Mouse (Mus musculus) thymus, adult 2 months (tissue): ENCODE results near the gene Slc25a36. TPM values are rescaled to one million over a fixed set of nuclear protein-coding genes. Genes with fewer than 3 reads are reported as not detected.

Experiments
- DNase-seq: peaks from one replicate; pipeline ENCODE4 v3.0.0; 2021
- H3K27ac ChIP-seq: fragments of 200-500 bp; 2 replicates; pipeline ENCODE4 v1.5.1; 2012; ENCODE audit warnings: low read length, control low read depth; ENCODE audit not compliant: control insufficient read depth, insufficient read depth
- H3K27me3 ChIP-seq: fragments of 200-500 bp; 2 replicates; pipeline ENCODE4 v1.6.1; 2012; ENCODE audit warnings: mild to moderate bottlenecking, low read length, moderate library complexity, mixed read lengths; ENCODE audit not compliant: control insufficient read depth, insufficient read depth
- H3K36me3 ChIP-seq: fragments of 200-500 bp; 2 replicates; pipeline ENCODE4 v1.6.1; 2012; ENCODE audit warnings: mild to moderate bottlenecking, low read length, moderate library complexity; ENCODE audit not compliant: control insufficient read depth, insufficient read depth
- H3K4me1 ChIP-seq: fragments of 200-500 bp; replicated peaks from 2 replicates; pipeline ENCODE4 v1.6.1; 2012; ENCODE audit warnings: low read length; ENCODE audit not compliant: control insufficient read depth, insufficient read depth
- H3K4me3 ChIP-seq: fragments of 200-500 bp; 2 replicates; pipeline ENCODE4 v1.5.1; 2012; ENCODE audit warnings: mild to moderate bottlenecking, low read length, control low read depth, moderate library complexity; ENCODE audit not compliant: control insufficient read depth, insufficient read depth
- CTCF ChIP-seq: fragments of 200-500 bp; IDR thresholded peaks from 2 replicates; pipeline ENCODE4 v1.5.1; 2012; ENCODE audit warnings: mild to moderate bottlenecking, control low read depth, low read length, moderate library complexity, borderline replicate concordance; ENCODE audit not compliant: control insufficient read depth, poor library complexity, insufficient read depth; ENCODE audit errors: extremely low read depth
- POLR2A ChIP-seq: fragments of 200-500 bp; IDR thresholded peaks from 2 replicates; pipeline ENCODE4 v1.6.1; 2012; ENCODE audit warnings: mild to moderate bottlenecking, low read length, control low read depth, moderate library complexity; ENCODE audit not compliant: control insufficient read depth, poor library complexity, insufficient read depth; ENCODE audit errors: extremely low read depth
- WGBS: fragments of 180-500 bp; shearing (Covaris S2); methylation state at CpG from one replicate; pipeline ENCODE4 v1.1.7; 2018; 5-methylcytosine and 5-hydroxymethylcytosine counted together
- polyA plus RNA-seq: library from polyadenylated mRNA; depleted of rRNA; stranded (reverse); fragments of >200 nt; gene quantifications from 2 replicates; pipeline ENCODE4 v1.2.3, GENCODE M21; 2012

Gene Slc25a36
- polyA plus RNA-seq, 1 experiment, result 16.1 TPM

DNA sequence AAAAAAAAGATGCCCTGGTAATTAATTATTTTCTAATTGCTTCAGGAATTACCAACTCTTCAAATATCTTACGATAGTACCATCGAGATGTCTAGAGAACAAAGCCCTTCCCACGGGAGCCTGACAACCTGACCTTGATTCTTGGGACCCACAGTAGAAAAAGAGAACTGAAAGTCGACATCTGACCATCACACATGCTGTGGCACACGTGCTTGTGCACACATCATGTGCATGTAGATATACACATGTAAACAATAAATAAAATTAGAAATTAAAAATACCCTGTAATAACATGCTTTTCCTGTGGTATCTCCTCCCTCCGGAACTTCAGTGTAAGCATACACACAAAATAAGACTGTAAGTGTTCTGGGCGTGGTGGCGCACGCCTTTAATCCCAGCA lies 49.3 kb downstream of the Slc25a36 start:
- DNase-seq, result no peak
- Histone ChIP-seq H3K4me3 (no peak overlapping the region), H3K27me3 (no peaks in the 10 kb centered on the region), H3K36me3 (no peaks in the 10 kb centered on the region), H3K27ac (no peak overlapping the region), H3K4me1 (no peaks in the 10 kb centered on the region)
- TF ChIP-seq POLR2A (no peak), CTCF (no peak)
- WGBS, result 91% methylated on average over 9 of the region's 9 CpGs

DNA sequence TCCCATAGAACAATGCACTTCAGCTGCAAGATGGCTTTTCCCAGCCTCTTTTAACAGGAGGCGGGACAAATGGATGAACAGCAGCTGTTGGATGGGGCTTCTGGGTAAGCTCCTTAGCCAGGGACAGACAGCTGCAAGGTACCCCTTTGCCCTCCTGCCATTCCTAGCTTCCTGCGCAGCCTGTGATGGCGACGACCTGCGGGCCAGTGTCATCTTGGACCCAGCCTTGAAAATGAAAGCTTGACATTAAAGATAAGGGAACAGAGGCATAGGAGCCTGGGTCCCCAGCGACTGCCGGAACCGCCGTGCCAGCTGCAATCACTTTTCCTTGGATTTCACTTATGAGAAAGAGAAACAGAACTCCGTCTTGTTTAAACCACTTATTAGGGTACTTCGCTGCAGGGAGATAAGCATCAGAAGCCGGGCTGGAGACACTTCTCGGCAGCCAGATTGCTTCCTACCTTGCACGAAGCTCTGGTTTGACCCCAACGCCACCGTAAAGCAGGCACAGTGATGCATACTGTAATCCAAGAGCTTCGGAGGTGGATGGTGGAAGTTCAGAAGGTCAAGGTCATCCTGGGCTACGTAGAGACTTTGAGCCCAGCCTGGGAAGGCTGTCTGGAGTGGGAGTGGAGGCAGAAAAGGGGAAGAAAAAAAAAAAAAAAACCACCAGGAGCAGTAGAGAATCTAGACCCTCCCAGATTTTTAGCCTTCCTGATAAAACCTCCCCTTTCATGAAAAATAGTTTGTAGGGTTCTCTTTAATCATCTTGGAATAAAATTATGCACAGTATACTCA lies 54.2 kb downstream of the Slc25a36 start:
- Histone ChIP-seq H3K4me3 (no peak overlapping the region), H3K4me1 (no peaks in the 10 kb centered on the region), H3K36me3 (no peaks in the 10 kb centered on the region), H3K27ac (no peak overlapping the region), H3K27me3 (no peaks in the 10 kb centered on the region)
- 64% methylated on average over 18 of the region's 18 CpGs for WGBS
- TF ChIP-seq CTCF, result no peak
- TF ChIP-seq POLR2A, result no peak
- no peak for DNase-seq

DNA sequence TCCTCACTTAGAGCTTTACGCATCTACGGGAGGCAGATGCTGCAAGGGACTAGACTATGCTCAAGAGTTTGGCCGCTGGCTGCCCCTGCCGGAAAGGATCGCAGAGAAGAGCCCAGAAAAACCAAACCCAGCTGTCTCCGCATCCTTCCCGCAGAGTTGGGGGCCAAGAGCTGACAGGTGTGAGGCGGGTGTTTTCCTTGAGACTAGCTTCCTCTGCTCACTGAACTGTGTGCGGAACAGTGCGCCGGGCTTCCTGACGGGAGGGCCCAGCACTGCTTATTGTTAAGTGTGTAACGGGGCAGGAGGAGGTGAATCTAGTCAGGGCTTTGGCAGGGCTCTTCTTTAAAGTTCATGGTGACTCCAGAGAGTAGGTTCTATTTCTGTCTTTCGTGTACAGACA lies 55.1 kb downstream of the Slc25a36 start:
- Histone ChIP-seq H3K4me1 (no peaks in the 10 kb centered on the region), H3K27me3 (no peaks in the 10 kb centered on the region), H3K36me3 (no peaks in the 10 kb centered on the region), H3K4me3 (no peak overlapping the region), H3K27ac (no peak overlapping the region)
- no peak for TF ChIP-seq POLR2A
- TF ChIP-seq CTCF, result no peak
- no peak for DNase-seq
- WGBS, result 75% methylated on average over 14 of the region's 14 CpGs

DNA sequence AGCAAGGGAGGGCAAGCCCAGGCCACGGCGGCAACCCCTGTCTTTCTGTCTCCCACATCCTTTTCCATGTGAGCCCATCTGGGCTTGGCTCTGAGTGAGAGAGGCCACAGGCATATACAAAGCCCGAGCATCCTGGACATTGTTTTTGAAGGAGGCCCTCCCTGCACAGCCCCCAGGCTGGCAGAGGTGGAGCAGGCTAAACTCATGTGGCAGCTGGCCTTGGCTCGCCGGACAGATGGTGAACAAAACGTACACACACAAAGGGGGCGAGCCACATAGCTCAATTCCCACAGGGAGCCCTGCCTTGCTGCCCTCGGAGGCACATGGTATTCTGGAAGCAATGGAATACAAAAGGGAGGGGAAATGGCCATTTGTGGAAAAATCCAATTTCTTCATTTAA lies 59.8 kb downstream of the Slc25a36 start:
- Histone ChIP-seq H3K36me3 (no peaks in the 10 kb centered on the region), H3K4me3 (no peak overlapping the region), H3K27me3 (no peaks in the 10 kb centered on the region), H3K27ac (no peak overlapping the region), H3K4me1 (no peaks in the 10 kb centered on the region)
- WGBS, result 88% methylated on average over 8 of the region's 8 CpGs
- TF ChIP-seq POLR2A (no peak), CTCF (no peak)
- no peak for DNase-seq

DNA sequence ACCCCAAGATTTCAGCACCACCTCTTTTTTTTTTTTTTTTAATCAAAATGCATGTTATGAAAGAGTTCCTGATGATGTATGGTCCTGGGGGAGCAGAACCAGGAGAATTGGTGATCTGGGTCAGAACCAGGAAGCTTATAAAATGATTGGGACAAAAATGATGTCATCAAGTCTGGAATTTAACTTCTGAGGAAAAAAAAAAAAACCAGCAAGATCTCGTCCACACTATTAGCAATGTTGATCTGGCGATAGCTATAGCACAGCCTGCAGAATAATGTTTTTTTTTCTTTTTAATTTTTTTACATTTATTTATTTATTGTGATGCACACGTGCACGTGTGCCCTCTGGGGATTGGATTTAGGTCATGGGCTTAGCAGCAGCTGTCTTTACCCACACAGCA lies 64.7 kb downstream of the Slc25a36 start:
- H3K36me3 ChIP-seq, result no peaks in the 10 kb centered on the region
- no peak for TF ChIP-seq POLR2A
- TF ChIP-seq CTCF, result no peak
- DNase-seq, result no peak
- no peaks in the 10 kb centered on the region for H3K27me3 ChIP-seq
- H3K4me1 ChIP-seq, result no peaks in the 10 kb centered on the region
- 92% methylated on average over 4 of the region's 4 CpGs for WGBS
- no peak overlapping the region for H3K27ac ChIP-seq
- H3K4me3 ChIP-seq, result no peak overlapping the region

DNA sequence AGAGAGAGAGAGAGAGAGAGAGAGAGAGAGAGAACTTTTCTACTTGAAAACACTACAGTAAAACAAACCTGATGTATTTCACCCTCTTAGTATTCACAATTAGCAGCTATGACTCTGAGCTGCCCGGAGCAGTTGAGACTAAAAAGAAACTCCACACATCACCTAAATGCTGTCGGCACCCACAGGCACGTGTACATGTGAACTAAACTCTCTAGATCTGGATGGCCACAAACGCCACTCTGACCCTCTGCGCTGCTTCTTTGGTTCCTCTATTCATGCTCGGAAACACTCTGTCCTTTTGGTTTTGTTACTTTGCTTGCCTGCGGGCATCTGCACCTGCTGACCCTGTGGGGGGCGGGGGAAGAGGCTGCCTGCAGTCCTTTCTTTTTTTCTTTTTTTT lies 69.3 kb downstream of the Slc25a36 start:
- no peak overlapping the region for H3K4me3 ChIP-seq
- TF ChIP-seq CTCF, result no peak
- no peak for TF ChIP-seq POLR2A
- no peak for DNase-seq
- WGBS, result 31% methylated on average over 8 of the region's 8 CpGs
- no peaks in the 10 kb centered on the region for H3K36me3 ChIP-seq
- H3K27ac ChIP-seq, result no peak overlapping the region
- H3K27me3 ChIP-seq, result no peaks in the 10 kb centered on the region
- H3K4me1 ChIP-seq, result no peaks in the 10 kb centered on the region
